Mouse (Mus musculus) forebrain, embryonic 16.5 days (tissue): ENCODE measurements around the gene Klhl26. TPM values are rescaled to one million over a fixed set of nuclear protein-coding genes. Genes with fewer than 3 reads are reported as not detected.
A peak's percentile ranks its signal among the peaks of the same experiment; 100 is the strongest.

ENCODE experiments used
- ATAC-seq: fragments of 200-750 bp; cut with Nextera tagmentation; 2 replicates; pipeline ENCODE4 v1.8.0; 2017; ENCODE audit warnings: mild to moderate bottlenecking, moderate library complexity
- H3K27ac ChIP-seq: fragments of 300-500 bp; sonication (generic); 2 replicates; pipeline ENCODE4 v1.5.1; 2014; ENCODE audit warnings: low read length, control low read depth
- H3K27me3 ChIP-seq: fragments of 300-500 bp; sonication (generic); replicated peaks from 2 replicates; pipeline ENCODE4 v1.6.1; 2014; ENCODE audit warnings: low read length; ENCODE audit not compliant: control insufficient read depth, insufficient read depth
- H3K36me3 ChIP-seq: fragments of 300-500 bp; sonication (generic); 2 replicates; pipeline ENCODE4 v1.6.1; 2014; ENCODE audit not compliant: control insufficient read depth, insufficient read depth
- H3K4me1 ChIP-seq: fragments of 300-500 bp; sonication (generic); replicated peaks from 2 replicates; pipeline ENCODE4 v1.6.1; 2014; ENCODE audit warnings: low read length; ENCODE audit not compliant: control insufficient read depth, insufficient read depth
- H3K4me2 ChIP-seq: fragments of 300-500 bp; sonication (generic); 2 replicates; pipeline ENCODE4 v1.6.1; 2014; ENCODE audit warnings: mild to moderate bottlenecking, low read length, control low read depth
- H3K4me3 ChIP-seq: fragments of 300-500 bp; sonication (generic); replicated peaks from 2 replicates; pipeline ENCODE4 v1.5.1; 2014; ENCODE audit warnings: mild to moderate bottlenecking, low read length, control low read depth
- H3K9ac ChIP-seq: fragments of 300-500 bp; sonication (generic); replicated peaks from 2 replicates; pipeline ENCODE4 v1.6.1; 2014; ENCODE audit warnings: low read depth, low read length, control low read depth
- H3K9me3 ChIP-seq: fragments of 300-500 bp; sonication (generic); 2 replicates; pipeline ENCODE4 v1.6.1; 2016; ENCODE audit warnings: low read length; ENCODE audit not compliant: control insufficient read depth
- WGBS: fragments of 180-500 bp; shearing (Covaris S2); extraction: QIAGEN DNeasy Blood & Tissue Kit; methylation state at CpG from one replicate; pipeline ENCODE4 v1.1.7; 2014; 5-methylcytosine and 5-hydroxymethylcytosine counted together
- polyA plus RNA-seq: library from polyadenylated mRNA; unstranded; fragments of >200 nt; fragmentation: Nextera tagmentation; extraction: Ambion mirVana; gene quantifications from 2 replicates; pipeline ENCODE4 v1.2.1, GENCODE M21; 2015

Klhl26 gene
- polyA plus RNA-seq, 1 experiment from 2014 or later, result 26.2 TPM

- no peaks in the 10 kb centered on the region for H3K9me3 ChIP-seq
- 51% methylated on average over 3 of the region's 3 CpGs for WGBS
- H3K36me3 ChIP-seq, result no peaks in the 10 kb centered on the region
- H3K27me3 ChIP-seq, result no peaks in the 10 kb centered on the region
- H3K4me3 ChIP-seq, result peak overlapping the region; percentile 75
- H3K9ac ChIP-seq, result peak overlapping the region; percentile 76
- no peak overlapping the region for H3K27ac ChIP-seq
- peaks cover 19% of the 10 kb centered on the region for H3K4me1 ChIP-seq
- no peak for ATAC-seq
- peak overlapping the region; percentile 78 for H3K4me2 ChIP-seq
Observed at GRCm38 (mm10) chr8:70440246-70440645, 36.5 kb downstream of the Klhl26 start.

- peaks cover 19% of the 10 kb centered on the region for H3K4me1 ChIP-seq
- H3K9me3 ChIP-seq, result no peaks in the 10 kb centered on the region
- H3K4me2 ChIP-seq, result peak overlapping the region; percentile 78
- under 1% methylated on average over 7 of the region's 7 CpGs for WGBS
- H3K27ac ChIP-seq, result peak overlapping the region; percentile 73
- no peaks in the 10 kb centered on the region for H3K36me3 ChIP-seq
- H3K27me3 ChIP-seq, result no peaks in the 10 kb centered on the region
- H3K4me3 ChIP-seq, result peak overlapping the region; percentile 75
- peak; percentile 73 for ATAC-seq
- peak overlapping the region; percentile 76 for H3K9ac ChIP-seq
Observed at GRCm38 (mm10) chr8:70439848-70440179, 37.0 kb downstream of the Klhl26 start.

GRCm38 (mm10) chr8:70439055-70439847, 37.5 kb downstream of the Klhl26 start, which contains the start of gene Crtc1:
Crtc1 (minus strand) TSS chr8:70439579.
- peak within 1 kb of the TSS; percentile 76 for H3K9ac ChIP-seq
- no peaks in the 10 kb centered on the region for H3K27me3 ChIP-seq
- H3K4me3 ChIP-seq, result peak within 1 kb of the TSS; percentile 75
- 2% methylated on average over 66 of the region's 70 CpGs for WGBS
- peaks cover 19% of the 10 kb centered on the region for H3K4me1 ChIP-seq
- peak within 1 kb of the TSS; percentile 73 for H3K27ac ChIP-seq
- H3K36me3 ChIP-seq, result no peaks in the 10 kb centered on the region
- no peaks in the 10 kb centered on the region for H3K9me3 ChIP-seq
- peak within 1 kb of the TSS; percentile 91 for H3K4me2 ChIP-seq
- ATAC-seq, result peak; percentile 99

GRCm38 (mm10) chr8:70438423-70438822, 38.3 kb downstream of the Klhl26 start:
- peaks cover 19% of the 10 kb centered on the region for H3K4me1 ChIP-seq
- peak overlapping the region; percentile 75 for H3K4me3 ChIP-seq
- 94% methylated on average over 2 of the region's 2 CpGs for WGBS
- H3K9ac ChIP-seq, result peak overlapping the region; percentile 74
- no peaks in the 10 kb centered on the region for H3K9me3 ChIP-seq
- no peaks in the 10 kb centered on the region for H3K36me3 ChIP-seq
- H3K4me2 ChIP-seq, result peak overlapping the region; percentile 91
- ATAC-seq, result no peak
- no peaks in the 10 kb centered on the region for H3K27me3 ChIP-seq
- H3K27ac ChIP-seq, result no peak overlapping the region

GRCm38 (mm10) chr8:70435156-70435555, 41.6 kb downstream of the Klhl26 start:
- WGBS, result 91% methylated on average over 5 of the region's 5 CpGs
- no peaks in the 10 kb centered on the region for H3K36me3 ChIP-seq
- H3K27me3 ChIP-seq, result no peaks in the 10 kb centered on the region
- ATAC-seq, result no peak
- H3K4me2 ChIP-seq, result no peak overlapping the region
- no peak overlapping the region for H3K9ac ChIP-seq
- no peaks in the 10 kb centered on the region for H3K9me3 ChIP-seq
- no peak overlapping the region for H3K4me3 ChIP-seq
- H3K4me1 ChIP-seq, result peaks cover 18% of the 10 kb centered on the region
- no peak overlapping the region for H3K27ac ChIP-seq

GRCm38 (mm10) chr8:70432991-70433536, 43.7 kb downstream of the Klhl26 start:
- Histone ChIP-seq H3K27ac (no peak overlapping the region), H3K9ac (no peak overlapping the region), H3K4me3 (no peak overlapping the region), H3K4me2 (no peak overlapping the region), H3K9me3 (no peaks in the 10 kb centered on the region), H3K27me3 (no peaks in the 10 kb centered on the region), H3K36me3 (no peaks in the 10 kb centered on the region), H3K4me1 (peaks cover 6% of the 10 kb centered on the region)
- no peak; the same call in 1 of the 2 replicates for ATAC-seq
- WGBS, result 56% methylated on average over 4 of the region's 4 CpGs

GRCm38 (mm10) chr8:70431213-70431612, 45.6 kb downstream of the Klhl26 start:
- Histone ChIP-seq H3K4me3 (no peak overlapping the region), H3K27me3 (no peaks in the 10 kb centered on the region), H3K4me1 (no peaks in the 10 kb centered on the region), H3K36me3 (no peaks in the 10 kb centered on the region), H3K27ac (no peak overlapping the region), H3K9ac (no peak overlapping the region), H3K9me3 (no peaks in the 10 kb centered on the region), H3K4me2 (no peak overlapping the region)
- 97% methylated on average over 4 of the region's 4 CpGs for WGBS
- no peak for ATAC-seq

GRCm38 (mm10) chr8:70426300-70426907, 50.4 kb downstream of the Klhl26 start:
- no peak for ATAC-seq
- 86% methylated on average over 2 of the region's 2 CpGs for WGBS
- Histone ChIP-seq H3K9me3 (no peaks in the 10 kb centered on the region), H3K4me3 (no peak overlapping the region), H3K36me3 (no peaks in the 10 kb centered on the region), H3K9ac (no peak overlapping the region), H3K27me3 (no peaks in the 10 kb centered on the region), H3K4me2 (no peak overlapping the region), H3K27ac (no peak overlapping the region), H3K4me1 (no peaks in the 10 kb centered on the region)

- Histone ChIP-seq H3K4me2 (no peak overlapping the region), H3K4me1 (peaks cover 13% of the 10 kb centered on the region), H3K4me3 (no peak overlapping the region), H3K27ac (no peak overlapping the region), H3K36me3 (no peaks in the 10 kb centered on the region), H3K27me3 (no peaks in the 10 kb centered on the region), H3K9me3 (no peaks in the 10 kb centered on the region), H3K9ac (no peak overlapping the region)
- no peak for ATAC-seq
- 85% methylated on average over 2 of the region's 2 CpGs for WGBS
Observed at GRCm38 (mm10) chr8:70422722-70423121, 54.0 kb downstream of the Klhl26 start.
